Mouse (Mus musculus): Measurements from ENCODE around the gene Ube2k. TPM values are rescaled to one million over a fixed set of nuclear protein-coding genes. Genes with fewer than 3 reads are reported as not detected.

Ube2k gene
- total and polyA plus RNA-seq, 3 experiments = 51.4 to 293 (median 56.7) TPM

- no peak for TF ChIP-seq BHLHE40 (IDR thresholded peaks at IDR 0.05; ENCODE audit: low read depth, low read length)
- TF ChIP-seq ZKSCAN1 (IDR thresholded peaks at IDR 0.05; ENCODE audit: borderline replicate concordance, low read depth, low read length) = no peak
- TF ChIP-seq GABPA (IDR thresholded peaks at IDR 0.05; ENCODE audit: insufficient replicate concordance, low read depth, low read length) = no peak
- TF ChIP-seq RCOR1 (conservative IDR thresholded peaks at IDR 0.05; ENCODE audit: low read depth, low read length) = no peak
- TF ChIP-seq TCF12 (IDR thresholded peaks at IDR 0.05; ENCODE audit: low read depth, low read length) = no peak
- TF ChIP-seq SIN3A (IDR thresholded peaks at IDR 0.05; ENCODE audit: low read length) = no peak
- no peak for TF ChIP-seq SMC3 (IDR thresholded peaks at IDR 0.05; ENCODE audit: low read depth, low read length)
- TF ChIP-seq NRF1 (IDR thresholded peaks at IDR 0.05; ENCODE audit: low read depth, low read length) = no peak
- TF ChIP-seq ETS1 (conservative IDR thresholded peaks at IDR 0.05; ENCODE audit: low read depth, low read length) = no peak
- TF ChIP-seq PAX5 (IDR thresholded peaks at IDR 0.05; ENCODE audit: low read length) = no peak
- no peak for TF ChIP-seq KAT2A (IDR thresholded peaks at IDR 0.05; ENCODE audit: insufficient replicate concordance, low read length)
- TF ChIP-seq CTCF (conservative IDR thresholded peaks at IDR 0.05 in 1 of 2, IDR thresholded peaks at IDR 0.05 in 1 of 2; ENCODE audit: low read depth in 2 of 2, low read length in 2 of 2) = no peak
- TF ChIP-seq UBTF (IDR thresholded peaks at IDR 0.05; ENCODE audit: low read depth, low read length) = no peak
- TF ChIP-seq ZC3H11A (IDR thresholded peaks at IDR 0.05; ENCODE audit: low read depth, low read length) = no peak
- TF ChIP-seq HCFC1 (IDR thresholded peaks at IDR 0.05; ENCODE audit: low read depth, low read length) = no peak
- no peak for TF ChIP-seq USF1 (IDR thresholded peaks at IDR 0.05; ENCODE audit: low read depth, low read length)
- no peak for TF ChIP-seq NELFE (IDR thresholded peaks at IDR 0.05; ENCODE audit: low read depth, low read length)
- TF ChIP-seq E2F4 (IDR thresholded peaks at IDR 0.05; ENCODE audit: insufficient replicate concordance, low read depth, low read length) = no peak
- TF ChIP-seq CHD1 (IDR thresholded peaks at IDR 0.05; ENCODE audit: low read depth, low read length) = no peak
- no peak for TF ChIP-seq IRF4 (IDR thresholded peaks at IDR 0.05; ENCODE audit: low read depth, low read length)
- H3K79me2 ChIP-seq (replicated peaks; ENCODE audit: control insufficient read depth, extremely low read depth, insufficient read depth, poor library complexity, severe bottlenecking) = no peaks in the 10 kb centered on the region
- dilution Hi-C loops (cut with MboI; ENCODE audit: extremely low pct_ligation_motif_present, extremely low pct_unique_long_range_greater_than_20kb, low sequenced_read_pairs) (no loop called here), in situ Hi-C loops (cut with MboI; ENCODE audit: low pct_ligation_motif_present, low pct_unique_long_range_greater_than_20kb, low sequenced_read_pairs) (no loop called here)
- H3K36me3 ChIP-seq (replicated peaks in 1 of 2; ENCODE audit: control insufficient read depth in 1 of 2, insufficient read depth in 1 of 2, low read length in 1 of 2) = no peaks in the 10 kb centered on the region
- peaks cover 2% of the 10 kb centered on the region for H3K9me3 ChIP-seq (replicated peaks; ENCODE audit: low read length)
- H3K9ac ChIP-seq (ENCODE audit: insufficient read depth, low read depth) = no peak overlapping the region
- H3K4me1 ChIP-seq (ENCODE audit: control insufficient read depth in 1 of 2, insufficient read depth in 2 of 2) = no peaks in the 10 kb centered on the region
- no peak overlapping the region for H3K4me3 ChIP-seq (replicated peaks in 1 of 3; ENCODE audit: low read depth in 2 of 3, low read length in 2 of 3, poor library complexity in 1 of 3)
- peaks cover 5% of the 10 kb centered on the region for H3K27me3 ChIP-seq (replicated peaks)
- no peak for DNase-seq (ENCODE audit: extremely low read depth)
- H3K4me2 ChIP-seq (ENCODE audit: insufficient read depth, low read depth, poor library complexity, severe bottlenecking) = no peak overlapping the region
- no peak overlapping the region for H3K27ac ChIP-seq (ENCODE audit: insufficient read depth, low read depth)
These were observed 31.2 kb upstream of the Ube2k start for GRCm38 (mm10) chr5:65505786-65506185.

- no peaks in the 10 kb centered on the region for H3K36me3 ChIP-seq (replicated peaks in 1 of 2; ENCODE audit: control insufficient read depth in 1 of 2, insufficient read depth in 1 of 2, low read length in 1 of 2)
- TF ChIP-seq USF2 (conservative IDR thresholded peaks at IDR 0.05; ENCODE audit: low read depth, low read length) = no peak
- no peak for TF ChIP-seq POLR2AphosphoS2 (IDR thresholded peaks at IDR 0.05; ENCODE audit: low read depth, low read length)
- no peak for TF ChIP-seq ETS1 (conservative IDR thresholded peaks at IDR 0.05; ENCODE audit: low read depth, low read length)
- no peak for TF ChIP-seq ZNF384 (IDR thresholded peaks at IDR 0.05; ENCODE audit: low read depth, low read length)
- TF ChIP-seq PAX5 (IDR thresholded peaks at IDR 0.05; ENCODE audit: low read length) = no peak
- TF ChIP-seq MYC (IDR thresholded peaks at IDR 0.05; ENCODE audit: low read depth, low read length) = no peak
- TF ChIP-seq CTCF (conservative IDR thresholded peaks at IDR 0.05 in 1 of 2, IDR thresholded peaks at IDR 0.05 in 1 of 2; ENCODE audit: low read depth in 2 of 2, low read length in 2 of 2) = no peak
- no peak for TF ChIP-seq POLR2A (IDR thresholded peaks at IDR 0.05; ENCODE audit: low read depth, low read length)
- TF ChIP-seq MAX (IDR thresholded peaks at IDR 0.05; ENCODE audit: low read length) = no peak
- TF ChIP-seq UBTF (IDR thresholded peaks at IDR 0.05; ENCODE audit: low read depth, low read length) = no peak
- no peak overlapping the region for H3K27ac ChIP-seq (ENCODE audit: insufficient read depth, low read depth)
- dilution Hi-C loops (cut with MboI; ENCODE audit: extremely low pct_ligation_motif_present, extremely low pct_unique_long_range_greater_than_20kb, low sequenced_read_pairs) (no loop called here), in situ Hi-C loops (cut with MboI; ENCODE audit: low pct_ligation_motif_present, low pct_unique_long_range_greater_than_20kb, low sequenced_read_pairs) (no loop called here)
- peaks cover 0 to under 1% of the 10 kb centered on the region in 2 experiments; a peak in 2 of 4 replicates for H3K4me1 ChIP-seq (ENCODE audit: control insufficient read depth in 1 of 2, insufficient read depth in 2 of 2)
- H3K4me2 ChIP-seq (ENCODE audit: insufficient read depth, low read depth, poor library complexity, severe bottlenecking) = no peak overlapping the region
- DNase-seq (ENCODE audit: extremely low read depth) = no peak
- no peak overlapping the region for H3K9ac ChIP-seq (ENCODE audit: insufficient read depth, low read depth)
- peaks cover 4% of the 10 kb centered on the region for H3K9me3 ChIP-seq (replicated peaks; ENCODE audit: low read length)
- no peak overlapping the region for H3K4me3 ChIP-seq (replicated peaks in 1 of 3; ENCODE audit: low read depth in 2 of 3, low read length in 2 of 3, poor library complexity in 1 of 3)
- H3K27me3 ChIP-seq (replicated peaks) = peaks cover 5% of the 10 kb centered on the region
- no peaks in the 10 kb centered on the region for H3K79me2 ChIP-seq (replicated peaks; ENCODE audit: control insufficient read depth, extremely low read depth, insufficient read depth, poor library complexity, severe bottlenecking)
These were observed 28.6 kb upstream of the Ube2k start for GRCm38 (mm10) chr5:65508395-65508794.
